Mouse (Mus musculus): ENCODE data around the gene Catsperz. TPM values are rescaled to one million over a fixed set of nuclear protein-coding genes. Genes with fewer than 3 reads are reported as not detected.
A peak's percentile ranks its signal among the peaks of the same experiment; 100 is the strongest.

Catsperz gene
- total RNA-seq, 4 experiments from 2014 or later = 15.5 to 18.5 (median 16.6) TPM

GRCm38 (mm10) chr19:6924461-6925306 lies 496 bp downstream of the Catsperz start:
- DNase-seq (ENCODE audit: low spot score in 2 of 2) = peak; percentile 69 to 79

GRCm38 (mm10) chr19:6922901-6923735 lies 2.1 kb downstream of the Catsperz start:
- DNase-seq (ENCODE audit: low spot score in 2 of 2) = no peak

- DNase-seq (ENCODE audit: low spot score in 2 of 2) = peak; percentile 98 to 100
Measured at GRCm38 (mm10) chr19:6921647-6922567, 3.3 kb downstream of the Catsperz start, which contains the start of gene Esrra. Esrra (minus strand) TSS chr19:6921813.

GRCm38 (mm10) chr19:6920741-6921636 lies 4.2 kb downstream of the Catsperz start:
- DNase-seq (ENCODE audit: low spot score in 2 of 2) = peak in 1 of 2 experiments; percentile 63

GRCm38 (mm10) chr19:6919876-6920740 lies 5.1 kb downstream of the Catsperz start:
- DNase-seq (ENCODE audit: low spot score in 2 of 2) = peak in 1 of 2 experiments; percentile 53

GRCm38 (mm10) chr19:6919431-6919830 lies 5.7 kb downstream of the Catsperz start:
- DNase-seq (ENCODE audit: low spot score in 2 of 2) = no peak

GRCm38 (mm10) chr19:6918321-6918720 lies 6.9 kb downstream of the Catsperz start:
- no peak for DNase-seq (ENCODE audit: low spot score in 2 of 2)

GRCm38 (mm10) chr19:6916496-6916895 lies 8.7 kb downstream of the Catsperz start:
- no peak for DNase-seq (ENCODE audit: low spot score in 2 of 2)

- no peak for DNase-seq (ENCODE audit: low spot score in 2 of 2)
Measured at GRCm38 (mm10) chr19:6915276-6915675, 9.9 kb downstream of the Catsperz start.

GRCm38 (mm10) chr19:6914540-6914939 lies 10.6 kb downstream of the Catsperz start:
- no peak for DNase-seq (ENCODE audit: low spot score in 2 of 2)

GRCm38 (mm10) chr19:6913991-6914390 lies 11.2 kb downstream of the Catsperz start:
- DNase-seq (ENCODE audit: low spot score in 2 of 2) = no peak

- no peak for DNase-seq (ENCODE audit: low spot score in 2 of 2)
Measured at GRCm38 (mm10) chr19:6913036-6913435, 12.1 kb downstream of the Catsperz start.

GRCm38 (mm10) chr19:6912205-6912970 lies 12.8 kb downstream of the Catsperz start:
- no peak for DNase-seq (ENCODE audit: low spot score in 2 of 2)

GRCm38 (mm10) chr19:6911101-6912074 lies 13.8 kb downstream of the Catsperz start:
- DNase-seq (ENCODE audit: low spot score in 2 of 2) = no peak

- DNase-seq (ENCODE audit: low spot score in 2 of 2) = peak in 1 of 2 experiments; percentile 64
Measured at GRCm38 (mm10) chr19:6910306-6910705, 14.9 kb downstream of the Catsperz start.

- peak; percentile 84 to 94 for DNase-seq (ENCODE audit: low spot score in 2 of 2)
Measured at GRCm38 (mm10) chr19:6909507-6910289, 15.5 kb downstream of the Catsperz start, which contains the start of the genes Trmt112 and Prdx5. Trmt112 (plus strand) TSS chr19:6909698. Prdx5 (minus strand) TSS chr19:6910106.
